Mouse (Mus musculus) adrenal gland, adult 10 weeks (tissue): ENCODE results near the gene Olfr467. TPM values are rescaled to one million over a fixed set of nuclear protein-coding genes. Genes with fewer than 3 reads are reported as not detected.

Source experiments
- polyA plus RNA-seq: library from polyadenylated mRNA; stranded (reverse); fragments of 350-450 nt; fragmentation: Illumina TruSeq; extraction: RNeasy Lipid Tissue Mini Kit (QIAGEN cat#74804); gene quantifications from one replicate; pipeline ENCODE4 v1.2.3, GENCODE M21; 2014; ENCODE audit warnings: low read depth, low replicate concordance

Gene Olfr467
- polyA plus RNA-seq, result not detected

DNA sequence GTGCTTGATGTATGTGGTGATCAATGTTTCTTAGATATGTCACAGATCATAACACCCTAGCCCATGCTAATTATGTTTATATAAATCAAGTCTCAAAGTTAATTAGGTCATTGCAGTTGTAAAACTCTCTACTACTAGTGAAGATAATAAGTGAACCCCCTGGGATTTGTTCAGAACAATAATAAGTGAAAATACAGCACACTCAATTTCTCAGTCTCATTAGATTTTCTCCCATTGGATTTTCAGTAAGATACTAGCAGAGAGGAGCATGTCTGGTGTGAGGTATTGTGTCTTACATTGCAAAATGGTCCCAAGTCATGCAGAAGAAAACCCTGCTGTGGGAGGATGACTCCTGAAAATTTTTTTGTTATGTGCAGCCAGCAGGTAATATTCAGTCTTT, at the start of gene Olfr467:
Gene Olfr467 (plus strand): TSS at position 301 of the 400 bp plus-strand sequence.

DNA sequence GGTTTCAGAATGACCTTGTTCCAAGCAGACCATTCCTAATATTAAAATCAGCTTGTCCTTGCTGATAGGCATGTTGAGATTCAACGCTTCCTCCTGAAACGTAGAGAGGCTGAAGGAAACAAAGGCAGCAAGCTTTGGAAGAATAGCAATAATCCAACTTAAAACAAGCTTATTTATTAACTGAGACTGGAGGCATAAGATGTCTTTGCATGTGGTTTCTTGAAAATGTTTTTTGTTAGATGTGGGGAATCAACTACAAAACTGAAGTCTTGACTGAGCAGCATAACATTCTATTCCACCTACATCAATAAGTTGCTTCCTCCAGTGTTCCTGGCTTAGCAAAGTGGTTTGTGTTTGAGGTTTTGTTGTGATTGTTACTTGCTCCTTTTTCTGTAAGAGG, 11.0 kb upstream of the Olfr467 start, which contains the start of gene Ovch2:
Gene Ovch2 (minus strand): TSS at position 101 of the 400 bp plus-strand sequence.

DNA sequence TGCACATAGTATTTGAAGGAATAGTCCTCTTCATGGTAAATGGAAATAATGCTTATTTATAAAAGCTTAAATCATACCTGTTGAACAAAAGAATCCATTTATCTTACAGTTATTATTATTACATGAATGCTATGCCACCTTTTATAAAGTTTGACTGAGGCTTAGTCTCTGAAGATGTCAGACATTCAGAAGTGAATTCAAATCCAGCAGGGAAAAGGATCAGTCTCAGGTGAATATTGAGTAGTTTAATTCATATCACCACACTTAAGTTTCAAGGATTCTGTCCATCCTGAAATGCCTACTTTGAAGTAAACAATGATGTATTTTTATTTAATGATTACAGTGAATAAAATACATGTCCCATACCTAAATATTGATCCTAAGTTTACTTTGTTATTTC, 13.4 kb downstream of the Olfr467 start, which contains the start of gene Olfr469:
Gene Olfr469 (minus strand): TSS at position 101 of the 400 bp plus-strand sequence.

DNA sequence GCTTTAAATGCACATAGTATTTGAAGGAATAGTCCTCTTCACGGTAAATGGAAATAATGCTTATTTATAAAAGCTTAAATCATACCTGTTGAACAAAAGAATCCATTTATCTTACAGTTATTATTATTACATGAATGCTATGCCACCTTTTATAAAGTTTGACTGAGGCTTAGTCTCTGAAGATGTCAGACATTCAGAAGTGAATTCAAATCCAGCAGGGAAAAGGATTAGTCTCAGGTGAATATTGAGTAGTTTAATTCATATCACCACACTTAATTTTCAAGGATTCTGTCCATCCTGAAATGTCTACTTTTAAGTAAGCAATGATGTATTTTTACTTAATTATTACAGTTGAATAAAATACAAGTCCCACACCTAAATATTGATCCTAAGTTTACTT, 35.3 kb downstream of the Olfr467 start, which contains the start of gene Olfr470:
Gene Olfr470 (minus strand): TSS at position 101 of the 400 bp plus-strand sequence.

Other genes starting within 250 kb of the Olfr467 start
- 9.5 TPM for gene Olfml1, start 244.8 kb upstream of the Olfr467 start, polyA plus RNA-seq
- 4.5 TPM for gene Ppfibp2, start 217.1 kb upstream of the Olfr467 start, polyA plus RNA-seq
- gene 5330417H12Rik, start 187.1 kb upstream of the Olfr467 start, polyA plus RNA-seq, result not detected
- not detected for gene Cyb5r2, start 54.2 kb upstream of the Olfr467 start, polyA plus RNA-seq
- not detected for gene Ovch2, start 11.1 kb upstream of the Olfr467 start, polyA plus RNA-seq
- gene Olfr469, start 13.3 kb downstream of the Olfr467 start, polyA plus RNA-seq, result not detected
- gene Olfr470, start 35.2 kb downstream of the Olfr467 start, polyA plus RNA-seq, result not detected
- not detected for gene Olfr472, start 85.6 kb downstream of the Olfr467 start, polyA plus RNA-seq
- gene Olfr473, start 118.2 kb downstream of the Olfr467 start, polyA plus RNA-seq, result not detected
- not detected for gene Olfr474, start 142.4 kb downstream of the Olfr467 start, polyA plus RNA-seq
- not detected for gene Olfr476, start 152.5 kb downstream of the Olfr467 start, polyA plus RNA-seq
- not detected for gene Olfr477, start 174.4 kb downstream of the Olfr467 start, polyA plus RNA-seq
- not detected for gene Olfr478, start 221.7 kb downstream of the Olfr467 start, polyA plus RNA-seq
- gene Olfr479, start 238.4 kb downstream of the Olfr467 start, polyA plus RNA-seq, result not detected